Comparison of ENCODE assay signal across 9 mouse cellular contexts in the genomic region with DNA sequence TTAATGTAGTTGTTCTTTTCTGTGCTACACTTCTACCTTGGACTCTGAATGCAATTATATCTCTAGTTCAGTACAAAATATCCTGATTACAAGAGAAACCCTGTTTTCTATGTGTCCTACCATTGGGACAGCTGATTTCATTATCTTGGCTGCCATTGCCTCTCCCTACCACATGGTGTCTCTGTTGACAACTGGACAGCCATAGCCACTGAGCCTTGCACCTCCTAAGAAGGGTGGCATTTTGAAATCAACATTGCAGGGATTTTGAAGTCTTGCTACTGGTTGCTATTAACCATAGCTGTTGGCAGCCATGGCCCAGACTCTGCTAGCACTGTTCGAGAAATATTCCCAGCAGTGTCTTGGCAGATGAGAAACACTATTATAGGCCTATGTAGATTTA. TPM values are rescaled to one million over a fixed set of nuclear protein-coding genes. Genes with fewer than 3 reads are reported as not detected.
DNase-seq lines count a peak whose midpoint lies in the region; ATAC-seq lines count a peak whose summit lies in the region.
"Had no signal": no experiment of that assay in that cellular context is flagged by ENCODE, and none has a peak within 500 bp of the region (broad histone marks: within the 10 kb centered on the region; RNA-seq: fewer than 3 reads in every experiment).

No protein-coding gene starts in this region.

- H3K9me3 ChIP-seq in heart, embryonic 11.5 days (replicated peaks; ENCODE audit: control insufficient read depth, low read length), result no peaks in the 10 kb centered on the region
- no peaks in the 10 kb centered on the region for H3K9me3 ChIP-seq in forebrain, embryonic 14.5 days (replicated peaks; ENCODE audit: control insufficient read depth, low read length)
- H3K9me3 ChIP-seq in hindbrain, embryonic 16.5 days (ENCODE audit: control insufficient read depth, low read length), result no peaks in the 10 kb centered on the region

- no peaks in the 10 kb centered on the region for H3K36me3 ChIP-seq in heart, embryonic 11.5 days (ENCODE audit: control insufficient read depth, insufficient read depth, low read length)
- no peaks in the 10 kb centered on the region for H3K36me3 ChIP-seq in forebrain, embryonic 14.5 days (ENCODE audit: control insufficient read depth, insufficient read depth, low read length)
- no peaks in the 10 kb centered on the region for H3K36me3 ChIP-seq in hindbrain, embryonic 16.5 days (ENCODE audit: control insufficient read depth, insufficient read depth, low read length)

- WGBS in heart, embryonic 11.5 days (ENCODE audit: insufficient replicate concordance), result 32% methylated on average over 1 of the region's 1 CpGs
- WGBS in forebrain, embryonic 14.5 days, result 52% methylated on average over 1 of the region's 1 CpGs
- WGBS in hindbrain, embryonic 16.5 days, result 35% methylated on average over 1 of the region's 1 CpGs

- ATAC-seq in heart, embryonic 11.5 days (replicated peaks; ENCODE audit: insufficient number of reproducible peaks, low FRiP score, low TSS enrichment), result no peak
- peak; percentile 86 for ATAC-seq in forebrain, embryonic 14.5 days
- peak; percentile 75 for ATAC-seq in hindbrain, embryonic 16.5 days
- peak; percentile 67 for ATAC-seq in megakaryocyte, adult 5-6 weeks (ENCODE audit: poor library complexity, severe bottlenecking)

- no peak overlapping the region for H3K4me2 ChIP-seq in heart, embryonic 11.5 days
- H3K4me2 ChIP-seq in forebrain, embryonic 14.5 days (ENCODE audit: low read length), result no peak overlapping the region
- H3K4me2 ChIP-seq in hindbrain, embryonic 16.5 days (ENCODE audit: low read length), result no peak overlapping the region

- H3K9ac ChIP-seq in heart, embryonic 11.5 days (ENCODE audit: low read depth, low read length), result no peak overlapping the region
- no peak overlapping the region for H3K9ac ChIP-seq in forebrain, embryonic 14.5 days (ENCODE audit: low read length)
- H3K9ac ChIP-seq in hindbrain, embryonic 16.5 days (ENCODE audit: low read depth, low read length), result no peak overlapping the region

- no peak overlapping the region for H3K27ac ChIP-seq in heart, embryonic 11.5 days (ENCODE audit: low read depth, low read length)
- H3K27ac ChIP-seq in forebrain, embryonic 14.5 days (ENCODE audit: low read depth, low read length), result no peak overlapping the region
- no peak overlapping the region for H3K27ac ChIP-seq in hindbrain, embryonic 16.5 days (ENCODE audit: low read depth, low read length)
- H3K27ac ChIP-seq: macrophage had no signal

- no peak overlapping the region for H3K4me3 ChIP-seq in heart, embryonic 11.5 days (ENCODE audit: low read depth, low read length)
- H3K4me3 ChIP-seq in forebrain, embryonic 14.5 days (ENCODE audit: low read depth, low read length), result no peak overlapping the region
- H3K4me3 ChIP-seq in hindbrain, embryonic 16.5 days (ENCODE audit: low read length), result no peak overlapping the region

- H3K27me3 ChIP-seq in heart, embryonic 11.5 days (ENCODE audit: control insufficient read depth, insufficient read depth, low read length), result no peaks in the 10 kb centered on the region
- H3K27me3 ChIP-seq in forebrain, embryonic 14.5 days (replicated peaks; ENCODE audit: control insufficient read depth, insufficient read depth, low read length), result no peaks in the 10 kb centered on the region
- no peaks in the 10 kb centered on the region for H3K27me3 ChIP-seq in hindbrain, embryonic 16.5 days (replicated peaks; ENCODE audit: control insufficient read depth, insufficient read depth, low read length)

- H3K4me1 ChIP-seq in heart, embryonic 11.5 days (ENCODE audit: control insufficient read depth, insufficient read depth, low read length), result no peaks in the 10 kb centered on the region
- H3K4me1 ChIP-seq in forebrain, embryonic 14.5 days (ENCODE audit: control insufficient read depth, insufficient read depth, low read length), result no peaks in the 10 kb centered on the region
- no peaks in the 10 kb centered on the region for H3K4me1 ChIP-seq in hindbrain, embryonic 16.5 days (ENCODE audit: control insufficient read depth, insufficient read depth, low read depth, low read length)

- peak; percentile 81 for DNase-seq in heart, adult 11 months
- DNase-seq in c-Kit-positive CD71-negative TER-119-negative erythroid progenitor cells, embryonic 14.5 days (ENCODE audit: low read depth), result peak; percentile 5
- peak; percentile 77 for DNase-seq in forebrain, embryonic 14.5 days (ENCODE audit: low spot score)
- peak; percentile 9 to 21 for DNase-seq in layer of hippocampus, postnatal 25 days (ENCODE audit: extremely low spot score in 1 of 2, low spot score in 1 of 2)
- DNase-seq in right cerebral cortex, adult 18-20 months, result peak; percentile 54

RNA-seq across cellular contexts. Expression of a gene that starts 45.1 kb away (rescaled TPM):
- 6.0 and 6.4 TPM in 2 replicates for polyA plus RNA-seq in heart, embryonic 11.5 days (2014; fragmentation: Nextera tagmentation; extraction: Ambion mirVana)
- 29.1 and 35.3 TPM in 2 replicates for polyA plus RNA-seq in forebrain, embryonic 14.5 days (2014; fragmentation: Nextera tagmentation; extraction: Ambion mirVana)
- 53.7 and 73.3 TPM in 2 replicates for polyA plus RNA-seq in hindbrain, embryonic 16.5 days (2015; fragmentation: Nextera tagmentation; extraction: Ambion mirVana)
- 100 to 1,000 TPM; 133 to 148 TPM for total RNA-seq in layer of hippocampus, postnatal 25 days (2021)
- not detected in 2 replicates for total RNA-seq in megakaryocyte, adult 5-6 weeks (2015)
- total RNA-seq in megakaryocyte, adult 5-6 weeks (2017), result not detected in 2 replicates
- polyA plus RNA-seq: macrophage had no signal

Comparison
In these comparisons a context has a peak if more than half of its experiments do, and no peak if none do; other contexts are left out.
1. DNase-seq: peak in every context shown above with its lines; median percentile 81 in heart, adult 11 months; 77 in forebrain, embryonic 14.5 days; 54 in right cerebral cortex, adult 18-20 months; 15 in layer of hippocampus, postnatal 25 days; 5 in c-Kit-positive CD71-negative TER-119-negative erythroid progenitor cells, embryonic 14.5 days.